Mouse (Mus musculus) intestine, embryonic 14.5 days (tissue): ENCODE measurements at regions not wholly inside any gene's neighbourhood (a gene's known extent, or its start where the extent isn't known, plus 50 kb on each side); places are given as distances from the start of the nearest gene placed in this dataset.

Source experiments
- ATAC-seq: fragments of 200-750 bp; cut with Nextera tagmentation; replicated peaks from 2 replicates; pipeline ENCODE4 v1.8.0; 2017; ENCODE audit warnings: low read depth, moderate number of reproducible peaks, moderate TSS enrichment, moderate library complexity; ENCODE audit not compliant: low FRiP score, low TSS enrichment
- DNase-seq: peaks from one replicate; pipeline ENCODE4 v3.0.0-alpha.2; 2018; ENCODE audit warnings: low spot score
- H3K27ac ChIP-seq: fragments of 300-500 bp; sonication (generic); 2 replicates; pipeline ENCODE4 v1.5.1; 2014; ENCODE audit warnings: low read depth, mild to moderate bottlenecking, control low read depth
- H3K27me3 ChIP-seq: fragments of 300-500 bp; sonication (generic); replicated peaks from 2 replicates; pipeline ENCODE4 v1.6.1; 2014; ENCODE audit warnings: low read length, control low read depth; ENCODE audit not compliant: control insufficient read depth, insufficient read depth
- H3K36me3 ChIP-seq: fragments of 300-500 bp; sonication (generic); 2 replicates; pipeline ENCODE4 v1.6.1; 2014; ENCODE audit warnings: low read length, control low read depth; ENCODE audit not compliant: control insufficient read depth, insufficient read depth
- H3K4me1 ChIP-seq: fragments of 300-500 bp; sonication (generic); replicated peaks from 2 replicates; pipeline ENCODE4 v1.6.1; 2014; ENCODE audit warnings: low read length, control low read depth, mixed read lengths; ENCODE audit not compliant: control insufficient read depth, insufficient read depth
- H3K4me2 ChIP-seq: fragments of 300-500 bp; sonication (generic); 2 replicates; pipeline ENCODE4 v1.6.1; 2014; ENCODE audit warnings: low read length
- H3K4me3 ChIP-seq: fragments of 300-500 bp; sonication (generic); 2 replicates; pipeline ENCODE4 v1.5.1; 2014; ENCODE audit warnings: low read depth, low read length, control low read depth, mixed read lengths
- H3K9ac ChIP-seq: fragments of 300-500 bp; sonication (generic); 2 replicates; pipeline ENCODE4 v1.6.1; 2014; ENCODE audit warnings: mild to moderate bottlenecking, low read length
- H3K9me3 ChIP-seq: fragments of 300-500 bp; sonication (generic); 2 replicates; pipeline ENCODE4 v1.6.1; 2016; ENCODE audit warnings: low read length, control low read depth; ENCODE audit not compliant: control insufficient read depth
- WGBS: fragments of 180-500 bp; shearing (Covaris S2); extraction: QIAGEN DNeasy Blood & Tissue Kit; methylation state at CpG from one replicate; pipeline ENCODE4 v1.1.7; 2014; 5-methylcytosine and 5-hydroxymethylcytosine counted together

DNA sequence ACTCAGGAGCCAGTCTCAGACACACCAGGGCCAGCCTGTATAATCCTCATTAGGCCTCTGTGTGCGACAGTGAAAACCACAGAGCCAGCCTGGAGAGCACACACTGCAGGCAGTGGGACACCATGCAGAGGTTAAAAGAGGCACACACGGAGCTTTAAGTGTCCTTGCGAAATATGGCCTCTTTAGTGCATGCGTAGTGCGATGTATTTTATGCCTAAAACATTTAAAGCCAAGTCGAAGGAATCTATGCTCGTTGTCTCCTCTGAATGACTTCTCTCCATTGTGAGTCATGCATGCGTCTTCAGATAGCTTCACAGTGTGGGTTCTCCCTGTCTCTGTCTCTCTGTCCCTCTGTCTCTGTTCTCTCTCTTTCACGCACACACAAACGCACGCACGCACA, 274.0 kb upstream of the Sulf2 start:
- H3K4me3 ChIP-seq, result no peak overlapping the region
- no peaks in the 10 kb centered on the region for H3K9me3 ChIP-seq
- H3K4me1 ChIP-seq, result peaks cover 46% of the 10 kb centered on the region
- no peak overlapping the region for H3K9ac ChIP-seq
- H3K27ac ChIP-seq, result no peak overlapping the region
- no peaks in the 10 kb centered on the region for H3K36me3 ChIP-seq
- no peak overlapping the region for H3K4me2 ChIP-seq
- no peak for ATAC-seq
- 88% methylated on average over 12 of the region's 12 CpGs for WGBS
- no peaks in the 10 kb centered on the region for H3K27me3 ChIP-seq
- no peak for DNase-seq

DNA sequence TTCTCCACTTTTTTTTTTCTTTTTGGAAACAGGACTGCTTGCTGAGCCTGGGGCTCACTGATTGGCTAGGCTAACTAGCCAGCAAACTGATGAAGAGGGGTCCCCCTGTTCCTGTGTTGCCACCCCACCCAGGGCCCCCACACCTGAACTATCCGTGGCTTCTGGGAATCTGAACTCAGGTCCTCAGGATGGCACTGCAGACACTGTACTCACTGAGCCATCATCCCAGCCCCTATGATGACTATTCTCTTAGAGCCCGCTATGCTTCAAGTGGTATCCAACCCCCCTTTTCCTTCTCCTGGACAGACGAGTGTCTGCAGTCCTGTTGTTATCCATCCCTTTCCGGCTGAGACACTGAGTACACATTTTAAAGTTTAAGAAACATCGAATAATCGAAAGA, 271.9 kb upstream of the Sulf2 start:
- ATAC-seq (0 out of 2 replicates have a peak, but pooled peaks have one; percentile 36), DNase-seq (no peak)
- no peak overlapping the region for H3K4me3 ChIP-seq
- 53% methylated on average over 6 of the region's 6 CpGs for WGBS
- H3K27me3 ChIP-seq, result no peaks in the 10 kb centered on the region
- no peak overlapping the region for H3K4me2 ChIP-seq
- H3K9me3 ChIP-seq, result no peaks in the 10 kb centered on the region
- H3K9ac ChIP-seq, result no peak overlapping the region
- H3K4me1 ChIP-seq, result peaks cover 26% of the 10 kb centered on the region
- no peaks in the 10 kb centered on the region for H3K36me3 ChIP-seq
- peak overlapping the region; percentile 45 for H3K27ac ChIP-seq

DNA sequence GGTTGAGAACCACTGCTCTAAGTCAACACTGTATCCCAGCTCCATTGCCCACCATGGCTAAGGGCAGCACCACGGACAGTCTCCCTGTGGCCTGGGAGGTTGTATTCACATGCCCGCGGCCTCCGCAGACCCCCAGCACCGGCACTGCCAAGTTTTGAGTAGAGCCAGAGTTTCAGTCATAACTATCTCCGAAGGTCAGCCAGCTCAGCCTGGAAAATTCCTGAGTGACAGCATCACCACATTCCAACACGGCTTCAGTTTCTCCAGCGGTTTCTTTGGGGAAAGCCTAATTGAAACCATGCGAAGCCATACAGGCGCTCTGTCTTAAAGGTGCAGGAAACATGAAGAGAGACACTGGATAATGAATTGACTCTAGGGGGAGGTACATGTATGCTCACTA, 271.5 kb upstream of the Sulf2 start:
- no peaks in the 10 kb centered on the region for H3K36me3 ChIP-seq
- DNase-seq, result peak; percentile 70
- 7% methylated on average over 10 of the region's 10 CpGs for WGBS
- peak; percentile 62; the same call in 1 of the 2 replicates for ATAC-seq
- peak overlapping the region; percentile 49 for H3K27ac ChIP-seq
- peaks cover 26% of the 10 kb centered on the region for H3K4me1 ChIP-seq
- H3K27me3 ChIP-seq, result no peaks in the 10 kb centered on the region
- H3K4me3 ChIP-seq, result no peak overlapping the region
- H3K4me2 ChIP-seq, result no peak overlapping the region
- H3K9me3 ChIP-seq, result 0 out of 2 replicates have a peak, but pooled peaks cover 3% of the 10 kb centered on the region
- H3K9ac ChIP-seq, result no peak overlapping the region

DNA sequence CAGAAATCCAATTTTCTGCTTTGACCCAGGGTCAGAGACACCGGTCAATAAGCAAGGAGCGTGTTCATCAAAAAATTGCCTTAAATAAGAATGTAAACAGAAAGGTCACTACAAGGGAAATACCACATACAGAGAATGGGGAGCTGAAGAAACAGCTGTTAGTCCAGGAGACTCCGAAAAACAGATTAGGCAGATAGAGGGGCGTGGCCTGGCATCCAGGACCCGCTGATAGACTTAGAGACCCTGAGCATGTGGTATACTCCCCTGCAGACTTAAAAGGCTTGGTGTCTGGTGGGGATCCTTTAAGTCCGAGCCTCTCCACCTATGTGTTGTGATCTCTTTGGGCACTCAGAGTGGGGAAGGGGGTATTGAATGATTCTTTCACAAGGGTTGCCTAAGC, 271.0 kb upstream of the Sulf2 start:
- 34% methylated on average over 6 of the region's 6 CpGs for WGBS
- ATAC-seq (no peak), DNase-seq (no peak)
- Histone ChIP-seq H3K4me3 (no peak overlapping the region), H3K27ac (peak overlapping the region; percentile 49), H3K4me1 (peaks cover 26% of the 10 kb centered on the region), H3K9me3 (0 out of 2 replicates have a peak, but pooled peaks cover 3% of the 10 kb centered on the region), H3K4me2 (no peak overlapping the region), H3K9ac (no peak overlapping the region), H3K27me3 (no peaks in the 10 kb centered on the region), H3K36me3 (no peaks in the 10 kb centered on the region)

- 86% methylated on average over 3 of the region's 3 CpGs for WGBS
- peaks cover 25% of the 10 kb centered on the region for H3K4me1 ChIP-seq
- no peaks in the 10 kb centered on the region for H3K27me3 ChIP-seq
- H3K27ac ChIP-seq, result no peak overlapping the region
- 0 out of 2 replicates have a peak, but pooled peaks cover 3% of the 10 kb centered on the region for H3K9me3 ChIP-seq
- no peak overlapping the region for H3K4me2 ChIP-seq
- no peak overlapping the region for H3K4me3 ChIP-seq
- H3K36me3 ChIP-seq, result no peaks in the 10 kb centered on the region
- no peak for ATAC-seq
- H3K9ac ChIP-seq, result no peak overlapping the region
- DNase-seq, result no peak
These were observed 269.7 kb upstream of the Sulf2 start for GRCm38 (mm10) chr2:166425141-166425540.

GRCm38 (mm10) chr2:166423132-166423660, 267.7 kb upstream of the Sulf2 start:
- Histone ChIP-seq H3K36me3 (no peaks in the 10 kb centered on the region), H3K27ac (no peak overlapping the region), H3K4me1 (peaks cover 17% of the 10 kb centered on the region), H3K9ac (no peak overlapping the region), H3K4me2 (no peak overlapping the region), H3K9me3 (0 out of 2 replicates have a peak, but pooled peaks cover 3% of the 10 kb centered on the region), H3K27me3 (no peaks in the 10 kb centered on the region), H3K4me3 (no peak overlapping the region)
- no peak for ATAC-seq
- DNase-seq, result no peak
- WGBS, result 74% methylated on average over 6 of the region's 6 CpGs

DNA sequence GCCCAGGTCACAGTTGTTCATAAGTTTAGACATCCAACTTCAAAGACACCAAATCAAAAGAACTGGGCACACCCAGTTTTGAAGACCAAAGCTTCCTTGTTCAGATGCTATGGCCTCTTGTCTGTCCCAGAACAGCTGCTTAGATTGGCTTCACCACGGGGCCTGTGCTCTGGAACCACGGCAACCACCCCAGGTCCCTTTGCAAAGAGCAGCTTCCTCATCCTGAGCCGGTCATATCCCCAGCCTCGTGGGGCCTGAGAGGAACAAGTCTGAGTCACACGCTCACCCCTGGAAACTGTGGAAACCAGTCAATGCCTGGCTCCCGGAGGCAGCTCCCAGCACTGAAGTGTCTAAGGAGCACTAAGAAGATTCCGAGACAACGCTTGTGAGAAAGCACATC, 264.8 kb upstream of the Sulf2 start:
- Histone ChIP-seq H3K36me3 (no peaks in the 10 kb centered on the region), H3K4me3 (no peak overlapping the region), H3K27me3 (no peaks in the 10 kb centered on the region), H3K9ac (no peak overlapping the region), H3K9me3 (0 out of 2 replicates have a peak, but pooled peaks cover 3% of the 10 kb centered on the region), H3K4me1 (peaks cover 1% of the 10 kb centered on the region; the same call in 1 of the 2 replicates), H3K27ac (no peak overlapping the region), H3K4me2 (no peak overlapping the region)
- ATAC-seq, result no peak
- DNase-seq, result no peak
- WGBS, result 70% methylated on average over 8 of the region's 8 CpGs

- Histone ChIP-seq H3K4me2 (no peak overlapping the region), H3K9ac (no peak overlapping the region), H3K27me3 (no peaks in the 10 kb centered on the region), H3K27ac (no peak overlapping the region), H3K9me3 (0 out of 2 replicates have a peak, but pooled peaks cover 3% of the 10 kb centered on the region), H3K4me3 (no peak overlapping the region), H3K36me3 (no peaks in the 10 kb centered on the region), H3K4me1 (peaks cover 3% of the 10 kb centered on the region; the same call in 1 of the 2 replicates)
- WGBS, result 86% methylated on average over 9 of the region's 9 CpGs
- no peak for DNase-seq
- ATAC-seq, result no peak
These were observed 263.8 kb upstream of the Sulf2 start for GRCm38 (mm10) chr2:166419271-166419670.

DNA sequence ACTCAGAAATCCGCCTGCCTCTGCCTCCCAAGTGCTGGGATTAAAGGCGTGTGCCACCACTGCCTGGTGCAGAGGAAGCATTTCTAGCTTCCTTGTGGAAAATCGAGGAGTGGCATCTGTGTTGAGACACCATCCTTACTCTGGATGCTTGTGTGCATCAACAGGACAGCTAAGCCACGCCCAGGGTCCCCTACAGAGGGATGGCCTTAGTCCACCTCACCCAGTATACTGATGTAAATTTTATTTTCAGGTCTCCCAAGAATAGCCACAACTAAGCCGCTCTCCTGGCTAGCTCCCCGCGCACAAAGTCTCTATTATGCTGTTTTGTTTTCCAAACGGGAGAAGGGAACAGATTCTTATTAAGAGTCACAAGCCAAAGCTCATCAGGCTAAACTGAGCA, 262.8 kb upstream of the Sulf2 start:
- 85% methylated on average over 8 of the region's 8 CpGs for WGBS
- DNase-seq (no peak), ATAC-seq (no peak)
- Histone ChIP-seq H3K4me3 (no peak overlapping the region), H3K36me3 (no peaks in the 10 kb centered on the region), H3K9ac (no peak overlapping the region), H3K4me1 (peaks cover 3% of the 10 kb centered on the region; the same call in 1 of the 2 replicates), H3K9me3 (0 out of 2 replicates have a peak, but pooled peaks cover 3% of the 10 kb centered on the region), H3K27ac (no peak overlapping the region), H3K4me2 (no peak overlapping the region), H3K27me3 (no peaks in the 10 kb centered on the region)
